Mouse (Mus musculus) CD4-positive helper T cell, adult 2 months (primary cell): ENCODE results near the gene Vmn2r82.
A peak's percentile ranks its signal among the peaks of the same experiment; 100 is the strongest.
"Not testable (repeated sequence)": the region's sequence is repeated elsewhere in the genome, so short reads cannot be mapped to it uniquely, and the experiment has no call there.

Experiments
- DNase-seq: peaks from one replicate; pipeline ENCODE4 v3.0.0-alpha.2; 2012; ENCODE audit warnings: low read depth, missing footprints, low spot score

Vmn2r82 gene

GRCm38 (mm10) chr10:79356220-79356619 lies at the start of gene Vmn2r82:
Vmn2r82 (plus strand) TSS chr10:79356520.
- DNase-seq, result not testable (repeated sequence)

DNA sequence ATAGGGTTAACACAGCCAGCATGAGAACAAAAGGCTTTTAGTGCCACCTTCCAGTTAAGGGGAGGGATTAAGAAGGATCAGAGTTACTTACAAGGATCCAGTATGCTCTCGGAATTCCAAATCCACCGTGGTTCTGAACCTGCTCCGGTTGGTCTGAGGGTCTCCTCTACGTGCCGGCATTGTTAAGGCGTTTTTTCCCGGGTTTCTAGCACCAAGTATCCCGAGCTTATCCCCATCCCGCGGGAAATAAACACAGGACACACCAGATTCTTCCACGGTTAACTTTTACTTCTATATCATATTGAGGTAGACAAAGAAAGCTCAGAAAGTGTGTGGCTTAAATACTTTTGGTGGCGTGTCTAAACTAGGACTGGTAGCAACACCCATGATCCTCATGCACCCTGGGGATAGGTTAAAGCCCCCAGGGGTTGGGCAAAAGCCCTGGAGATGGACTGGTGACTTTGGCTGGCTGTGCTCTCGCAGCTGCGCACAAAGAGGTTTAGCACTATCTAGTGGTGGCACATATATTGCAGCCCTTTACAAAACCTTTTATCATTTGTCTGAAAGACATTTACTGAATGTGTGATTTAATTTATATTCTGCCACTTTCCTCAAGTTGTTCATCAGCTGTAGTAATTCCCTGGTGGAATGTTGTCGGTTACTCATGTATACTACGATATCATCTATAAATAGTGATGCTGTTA lies 34.1 kb upstream of the Vmn2r82 start:
- not testable (repeated sequence) for DNase-seq

DNA sequence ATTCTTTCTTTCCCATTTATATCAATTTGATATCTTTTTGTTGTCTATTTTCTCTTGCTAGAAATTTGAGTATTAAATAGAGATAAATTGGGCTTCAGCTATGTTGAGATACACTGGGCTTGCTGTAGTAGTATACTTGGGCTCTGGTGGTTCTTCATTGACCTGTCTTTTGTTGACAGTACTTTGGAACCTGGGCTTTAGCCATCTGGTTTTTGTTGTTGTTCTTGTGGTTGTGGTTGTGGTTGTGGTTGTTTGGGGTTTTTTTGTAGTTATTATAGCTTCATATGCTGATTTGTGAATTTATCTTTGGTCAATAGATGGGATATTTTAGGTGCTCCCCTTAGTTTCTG lies 33.6 kb upstream of the Vmn2r82 start:
- no peak for DNase-seq

GRCm38 (mm10) chr10:79399946-79400700 lies 43.8 kb downstream of the Vmn2r82 start:
- DNase-seq, result not testable (repeated sequence)

- DNase-seq, result peak; percentile 89
Observed at GRCm38 (mm10) chr10:79417142-79417771, 60.9 kb downstream of the Vmn2r82 start.

GRCm38 (mm10) chr10:79417772-79418170 lies 61.5 kb downstream of the Vmn2r82 start:
- DNase-seq, result peak; percentile 50

GRCm38 (mm10) chr10:79435141-79435820 lies 79.0 kb downstream of the Vmn2r82 start:
- DNase-seq, result not testable (repeated sequence)
